Mouse (Mus musculus): Measurements from ENCODE around the gene Itsn2. TPM values are rescaled to one million over a fixed set of nuclear protein-coding genes. Genes with fewer than 3 reads are reported as not detected.

Gene Itsn2
- polyA plus RNA-seq, 1 experiment = 35.4 TPM

DNA sequence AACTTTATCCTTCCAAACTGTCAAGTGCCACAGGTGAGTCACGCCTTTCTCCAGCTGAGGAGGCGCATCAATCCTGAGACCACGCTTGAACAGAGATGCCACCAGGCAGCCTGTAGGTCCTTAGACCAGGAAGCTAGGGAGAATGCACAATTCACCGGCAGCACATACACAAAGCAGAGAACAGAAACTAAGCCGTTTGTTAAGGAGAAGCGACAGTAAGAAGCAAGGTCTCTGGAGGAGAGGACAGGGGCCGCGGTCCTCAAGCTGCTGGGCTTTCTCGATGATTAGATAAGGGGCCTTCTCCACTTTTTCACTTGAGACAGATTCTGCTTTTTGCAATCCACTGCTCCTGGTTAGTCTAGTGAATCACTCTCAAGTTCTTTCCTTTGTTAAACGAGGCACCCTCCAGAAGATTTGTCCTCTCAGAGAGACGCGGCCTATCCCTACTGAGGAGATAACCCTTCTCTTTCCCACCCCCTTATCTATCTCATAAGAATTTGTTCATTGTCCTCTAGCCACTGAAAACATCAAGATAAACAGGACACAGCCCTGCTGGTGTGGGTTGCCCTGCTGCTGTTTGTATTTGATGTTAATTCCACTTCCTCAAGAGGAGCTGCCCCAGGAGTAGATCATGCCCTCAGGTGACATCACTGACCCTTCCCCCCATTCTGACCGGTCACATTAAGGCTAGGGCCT lies 126.8 kb downstream of the Itsn2 start:
- Histone ChIP-seq H3K36me3 (ENCODE audit: control insufficient read depth, insufficient read depth, low read length) (no peaks in the 10 kb centered on the region), H3K4me3 (ENCODE audit: insufficient read depth, low read depth, low read length) (no peak overlapping the region), H3K27me3 (replicated peaks; ENCODE audit: control insufficient read depth, insufficient read depth, low read length) (no peaks in the 10 kb centered on the region), H3K27ac (ENCODE audit: insufficient read depth, low read depth, low read length) (no peak overlapping the region), H3K4me1 (ENCODE audit: control insufficient read depth, insufficient read depth, low read length) (no peaks in the 10 kb centered on the region)
- WGBS = 84% methylated on average over 13 of the region's 13 CpGs
- TF ChIP-seq CTCF (conservative IDR thresholded peaks at IDR 0.05; ENCODE audit: insufficient read depth, insufficient read length, low read depth, low read length) (no peak), POLR2A (IDR thresholded peaks at IDR 0.05; ENCODE audit: low read depth, low read length) (no peak)
- no peak for DNase-seq

DNA sequence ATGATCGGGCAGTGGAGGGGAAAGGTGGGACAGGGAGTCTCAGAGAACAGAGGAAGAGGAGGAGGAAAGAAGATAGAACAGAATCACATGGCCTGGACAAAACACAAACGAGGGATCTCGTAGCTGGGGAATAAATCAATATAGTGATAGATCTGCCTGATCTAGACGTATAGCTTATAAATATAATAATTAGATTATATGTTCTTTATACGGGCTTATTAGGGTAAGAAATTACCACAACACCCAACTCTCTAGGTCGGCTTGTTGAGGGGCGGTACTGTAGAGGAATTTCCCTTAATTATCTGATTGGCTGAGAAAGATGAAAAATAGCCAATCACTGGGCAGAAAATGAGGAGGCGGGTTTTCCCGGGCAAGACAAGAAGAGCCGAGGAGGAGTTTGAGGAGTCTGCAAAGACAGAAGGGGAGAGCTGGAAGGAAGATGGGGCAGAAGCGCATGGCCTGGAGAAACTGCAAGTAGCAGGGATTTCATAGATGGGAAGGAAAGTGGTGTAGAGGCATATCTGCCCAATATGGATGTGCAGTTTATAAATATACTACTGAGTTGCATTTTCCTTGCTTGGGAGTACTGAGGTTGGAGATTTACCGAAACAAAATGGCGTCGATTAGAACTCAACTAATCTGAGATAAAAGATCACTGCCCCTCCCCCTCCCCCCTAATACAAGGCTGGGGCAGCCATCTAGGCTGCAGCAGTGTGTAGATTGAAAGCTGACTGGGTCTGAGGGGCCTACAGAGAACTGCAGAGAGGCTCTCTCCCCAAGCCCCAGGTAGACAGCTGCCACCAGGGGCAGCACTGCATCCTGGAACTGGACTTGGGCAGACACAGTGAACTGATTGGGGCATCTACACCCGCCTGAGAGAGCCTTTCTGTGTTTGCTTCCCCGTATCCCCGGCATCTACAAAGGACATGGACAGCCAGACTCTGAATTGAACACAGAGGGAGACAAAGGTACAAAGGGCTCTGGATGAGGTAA lies 127.6 kb downstream of the Itsn2 start:
- H3K36me3 ChIP-seq (ENCODE audit: control insufficient read depth, insufficient read depth, low read length) = no peaks in the 10 kb centered on the region
- 79% methylated on average over 17 of the region's 17 CpGs for WGBS
- H3K27ac ChIP-seq (ENCODE audit: insufficient read depth, low read depth, low read length) = no peak overlapping the region
- DNase-seq = no peak
- H3K4me1 ChIP-seq (ENCODE audit: control insufficient read depth, insufficient read depth, low read length) = no peaks in the 10 kb centered on the region
- H3K27me3 ChIP-seq (replicated peaks; ENCODE audit: control insufficient read depth, insufficient read depth, low read length) = no peaks in the 10 kb centered on the region
- H3K4me3 ChIP-seq (ENCODE audit: insufficient read depth, low read depth, low read length) = no peak overlapping the region
- no peak for TF ChIP-seq POLR2A (IDR thresholded peaks at IDR 0.05; ENCODE audit: low read depth, low read length)
- TF ChIP-seq CTCF (conservative IDR thresholded peaks at IDR 0.05; ENCODE audit: insufficient read depth, insufficient read length, low read depth, low read length) = no peak

DNA sequence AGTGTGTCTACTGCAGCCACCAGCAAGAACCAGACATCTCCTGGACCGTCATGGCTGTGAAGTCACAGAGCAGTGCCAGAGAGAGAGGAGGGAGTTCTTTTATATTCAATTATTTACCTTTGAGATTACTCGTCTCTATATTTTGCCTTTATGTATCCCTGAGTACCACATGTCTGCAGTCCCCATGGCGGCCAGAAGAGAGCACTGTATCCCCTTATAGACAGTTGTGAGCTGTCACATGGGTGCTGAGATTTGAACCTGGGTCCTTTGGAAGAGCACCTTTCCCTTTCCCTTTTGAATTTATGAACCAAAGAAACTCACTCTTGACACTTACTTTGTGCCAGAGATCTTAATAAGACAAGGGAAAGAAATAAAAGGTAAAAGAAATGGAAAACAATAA lies 136.7 kb downstream of the Itsn2 start:
- H3K27ac ChIP-seq (ENCODE audit: insufficient read depth, low read depth, low read length) = no peak overlapping the region
- no peaks in the 10 kb centered on the region for H3K27me3 ChIP-seq (replicated peaks; ENCODE audit: control insufficient read depth, insufficient read depth, low read length)
- H3K4me1 ChIP-seq (ENCODE audit: control insufficient read depth, insufficient read depth, low read length) = no peaks in the 10 kb centered on the region
- H3K36me3 ChIP-seq (ENCODE audit: control insufficient read depth, insufficient read depth, low read length) = no peaks in the 10 kb centered on the region
- no peak for DNase-seq
- TF ChIP-seq CTCF (conservative IDR thresholded peaks at IDR 0.05; ENCODE audit: insufficient read depth, insufficient read length, low read depth, low read length) (0 out of 2 replicates have a peak, but pooled peaks have one; percentile 15), POLR2A (IDR thresholded peaks at IDR 0.05; ENCODE audit: low read depth, low read length) (no peak)
- WGBS = 91% methylated on average over 3 of the region's 3 CpGs
- no peak overlapping the region for H3K4me3 ChIP-seq (ENCODE audit: insufficient read depth, low read depth, low read length)

DNA sequence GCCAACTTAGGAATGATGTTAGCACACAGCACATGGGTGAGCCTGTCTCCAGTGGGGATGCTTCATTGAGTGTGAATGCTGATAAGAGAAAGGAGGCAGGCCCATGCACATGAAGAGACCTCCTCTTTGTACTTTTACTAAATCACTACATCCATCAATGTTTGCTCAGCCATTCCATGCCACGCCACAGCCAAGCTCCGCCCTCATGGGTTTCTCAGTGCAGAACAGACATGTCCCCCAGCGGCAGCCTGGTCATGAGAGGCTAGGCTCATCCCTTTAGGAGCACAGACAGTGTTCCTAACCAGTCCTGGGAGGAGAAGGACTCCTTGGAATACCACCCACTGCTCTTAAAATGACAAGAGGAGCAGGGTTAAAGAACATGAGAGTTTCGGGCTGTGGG lies 139.2 kb downstream of the Itsn2 start:
- WGBS = 67% methylated on average over 4 of the region's 4 CpGs
- no peak overlapping the region for H3K27ac ChIP-seq (ENCODE audit: insufficient read depth, low read depth, low read length)

DNA sequence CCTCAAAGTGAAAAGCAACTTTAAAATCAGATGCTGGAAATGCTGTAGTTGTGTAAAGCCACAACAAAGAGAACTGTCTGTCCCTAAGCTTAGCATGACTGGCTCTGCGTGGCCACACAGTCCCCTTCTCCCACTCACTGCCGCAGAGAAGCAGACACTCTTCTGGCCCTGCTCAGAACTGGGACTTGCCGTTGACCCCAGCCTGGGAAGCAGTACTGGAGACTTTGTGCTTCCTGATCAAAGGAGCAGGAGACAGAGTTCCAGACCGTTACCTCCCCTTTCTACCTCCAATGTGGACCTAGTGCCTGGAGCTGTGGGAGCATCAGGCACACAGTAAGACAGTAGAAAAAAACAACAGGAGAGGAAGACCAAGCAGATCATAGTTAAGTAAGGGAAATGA lies 139.9 kb downstream of the Itsn2 start:
- H3K4me3 ChIP-seq (ENCODE audit: insufficient read depth, low read depth, low read length) = no peak overlapping the region
- H3K27me3 ChIP-seq (replicated peaks; ENCODE audit: control insufficient read depth, insufficient read depth, low read length) = no peaks in the 10 kb centered on the region
- no peaks in the 10 kb centered on the region for H3K4me1 ChIP-seq (ENCODE audit: control insufficient read depth, insufficient read depth, low read length)
- TF ChIP-seq POLR2A (IDR thresholded peaks at IDR 0.05; ENCODE audit: low read depth, low read length) (no peak), CTCF (conservative IDR thresholded peaks at IDR 0.05; ENCODE audit: insufficient read depth, insufficient read length, low read depth, low read length) (no peak)
- 28% methylated on average over 4 of the region's 4 CpGs for WGBS
- no peak overlapping the region for H3K27ac ChIP-seq (ENCODE audit: insufficient read depth, low read depth, low read length)
- no peak for DNase-seq
- no peaks in the 10 kb centered on the region for H3K36me3 ChIP-seq (ENCODE audit: control insufficient read depth, insufficient read depth, low read length)

More for the DNA sequence above, 139.2 kb downstream of the Itsn2 start:
- no peak for DNase-seq
- Histone ChIP-seq H3K36me3 (ENCODE audit: control insufficient read depth, insufficient read depth, low read length) (no peaks in the 10 kb centered on the region), H3K4me3 (ENCODE audit: insufficient read depth, low read depth, low read length) (no peak overlapping the region), H3K4me1 (ENCODE audit: control insufficient read depth, insufficient read depth, low read length) (no peaks in the 10 kb centered on the region), H3K27me3 (replicated peaks; ENCODE audit: control insufficient read depth, insufficient read depth, low read length) (no peaks in the 10 kb centered on the region)
- TF ChIP-seq POLR2A (IDR thresholded peaks at IDR 0.05; ENCODE audit: low read depth, low read length) = no peak
- no peak for TF ChIP-seq CTCF (conservative IDR thresholded peaks at IDR 0.05; ENCODE audit: insufficient read depth, insufficient read length, low read depth, low read length)

DNA sequence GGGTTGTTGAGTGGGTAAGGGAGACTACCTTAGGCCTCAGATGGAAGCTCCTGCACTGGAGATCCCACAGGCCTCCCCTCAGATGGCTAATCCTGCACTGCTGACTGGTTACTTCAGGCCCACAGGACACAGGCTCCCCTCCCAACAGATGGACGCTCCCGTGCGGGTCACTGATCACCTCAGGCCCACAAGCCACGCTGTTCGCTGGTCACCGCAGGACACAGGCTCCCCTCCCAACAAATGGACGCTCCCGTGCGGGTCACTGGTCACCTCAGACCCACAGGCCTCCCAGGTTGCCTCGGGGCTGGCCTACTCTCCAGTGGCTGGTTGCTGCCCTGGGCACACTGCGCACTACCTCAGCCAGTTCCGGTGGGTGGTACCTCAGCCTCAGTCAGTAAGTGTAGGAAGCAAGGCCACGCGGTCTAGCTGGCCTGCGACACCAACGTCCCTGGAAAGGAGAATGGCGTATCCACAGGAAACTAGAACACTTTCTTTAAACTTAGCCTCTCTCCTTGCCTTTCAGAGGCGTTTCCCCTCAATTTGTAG lies 145.7 kb downstream of the Itsn2 start, which contains the start of gene Fam228a:
Gene Fam228a (minus strand): TSS at position 400 of the 546 bp plus-strand sequence.
- 83% methylated on average over 18 of the region's 18 CpGs for WGBS
- no peaks in the 10 kb centered on the region for H3K36me3 ChIP-seq (ENCODE audit: control insufficient read depth, insufficient read depth, low read length)
- no peak within 1 kb of the TSS for H3K4me3 ChIP-seq (ENCODE audit: insufficient read depth, low read depth, low read length)

More for the DNA sequence above, 145.7 kb downstream of the Itsn2 start, which contains the start of gene Fam228a:
- no peak for DNase-seq
- TF ChIP-seq POLR2A (IDR thresholded peaks at IDR 0.05; ENCODE audit: low read depth, low read length) (no peak), CTCF (conservative IDR thresholded peaks at IDR 0.05; ENCODE audit: insufficient read depth, insufficient read length, low read depth, low read length) (no peak)
- Histone ChIP-seq H3K4me1 (ENCODE audit: control insufficient read depth, insufficient read depth, low read length) (no peaks in the 10 kb centered on the region), H3K27ac (ENCODE audit: insufficient read depth, low read depth, low read length) (no peak within 1 kb of the TSS), H3K27me3 (replicated peaks; ENCODE audit: control insufficient read depth, insufficient read depth, low read length) (no peaks in the 10 kb centered on the region)

Measured in kidney, adult 2 months (tissue).